Mouse (Mus musculus): ENCODE results near the gene Adamts8. TPM values are rescaled to one million over a fixed set of nuclear protein-coding genes. Genes with fewer than 3 reads are reported as not detected.

The Adamts8 gene
- under 1 TPM in 1 of 2 experiments, not detected in 1; 0.01 TPM for polyA plus RNA-seq (2012; fragmentation: generic; extraction: Trizol)

DNA sequence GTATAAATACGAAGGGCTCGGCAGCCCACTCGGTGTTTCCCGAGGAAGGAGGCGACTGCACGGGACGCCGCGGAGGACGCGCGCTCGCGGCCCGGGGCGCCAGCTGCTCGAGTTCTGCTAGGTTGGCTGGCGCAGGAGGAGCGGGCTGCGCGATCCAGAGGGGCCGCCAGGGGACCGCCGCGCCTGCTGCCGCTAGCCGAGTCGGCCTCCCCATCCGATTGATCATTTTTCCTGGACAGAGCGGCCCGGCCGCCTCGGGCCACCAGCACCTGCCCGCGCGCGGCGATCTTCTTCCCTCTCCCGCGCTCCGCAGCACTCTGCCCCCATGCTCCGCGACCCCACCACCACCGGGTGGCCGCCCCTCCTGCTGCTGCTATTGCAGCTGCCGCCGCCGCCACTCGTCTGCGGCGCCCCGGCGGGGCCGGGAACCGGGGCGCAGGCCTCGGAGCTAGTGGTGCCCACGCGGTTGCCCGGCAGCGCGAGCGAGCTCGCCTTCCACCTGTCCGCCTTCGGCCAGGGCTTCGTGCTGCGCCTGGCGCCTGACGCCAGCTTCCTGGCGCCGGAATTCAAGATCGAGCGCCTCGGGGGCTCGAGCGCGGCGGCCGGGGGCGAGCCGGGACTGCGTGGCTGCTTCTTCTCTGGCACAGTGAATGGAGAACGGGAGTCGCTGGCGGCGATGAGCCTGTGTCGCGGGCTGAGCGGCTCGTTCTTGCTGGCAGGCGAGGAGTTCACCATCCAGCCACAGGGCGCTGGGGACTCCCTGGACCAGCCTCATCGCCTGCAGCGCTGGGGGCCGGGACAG, at the start of gene Adamts8:
TSS of gene Adamts8 (plus strand) at position 51 of the 802 bp plus-strand sequence.

DNA sequence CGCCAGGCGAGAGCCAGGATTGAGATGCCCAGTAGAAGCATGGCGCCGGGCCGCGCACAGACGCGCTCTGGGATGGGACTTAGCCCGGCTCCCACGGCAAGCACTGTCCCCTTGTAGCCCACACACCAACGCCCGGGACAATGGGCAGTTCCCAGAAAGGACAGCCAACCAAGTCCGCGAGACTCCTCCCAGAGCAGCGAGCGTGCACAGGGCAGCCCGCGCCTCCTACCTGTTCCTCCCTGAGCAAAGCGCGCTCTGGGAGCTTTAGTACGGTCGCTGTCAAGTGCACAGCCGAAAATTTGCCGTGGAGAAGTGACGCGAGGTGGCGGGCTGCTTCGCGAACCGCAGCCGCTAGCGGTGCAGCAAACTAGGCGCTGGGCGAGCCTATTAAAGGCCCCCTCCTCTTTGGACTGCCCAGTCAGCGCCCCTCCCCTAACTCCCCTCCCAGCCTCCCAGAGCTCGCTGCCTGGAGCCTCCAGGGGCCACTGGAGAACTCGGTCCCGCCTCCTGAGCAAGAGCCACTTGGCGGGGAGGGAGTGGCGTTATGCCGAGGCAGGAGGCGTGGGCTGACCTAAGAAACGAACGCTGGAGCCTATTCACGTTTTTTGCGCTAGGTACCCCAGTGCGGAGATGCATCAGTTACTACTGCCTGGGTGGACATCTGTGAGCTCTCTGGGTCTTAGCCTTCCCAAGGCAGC, 20.0 kb upstream of the Adamts8 start, which contains the start of gene Adamts15:
TSS of gene Adamts15 (minus strand) at position 256 of the 698 bp plus-strand sequence.

Other genes starting within 250 kb of the Adamts8 start
- under 1 TPM in 1 of 2 experiments, not detected in 1; 0.02 TPM for gene Adamts15, start 20.1 kb upstream of the Adamts8 start, polyA plus RNA-seq (2012; fragmentation: generic; extraction: Trizol)
- 1 to 10 TPM in 1 of 2 experiments, under 1 TPM in 1; 0.53 to 2.7 TPM for gene Zbtb44, start 88.1 kb downstream of the Adamts8 start, polyA plus RNA-seq (2012; fragmentation: generic; extraction: Trizol)
- under 1 TPM in 1 of 2 experiments, not detected in 1; 0.01 TPM for gene St14, start 189.3 kb downstream of the Adamts8 start, polyA plus RNA-seq (2012; fragmentation: generic; extraction: Trizol)